Mouse (Mus musculus) forebrain, embryonic 15.5 days (tissue): ENCODE results near the gene Kif1b. TPM values are rescaled to one million over a fixed set of nuclear protein-coding genes. Genes with fewer than 3 reads are reported as not detected.
A peak's percentile ranks its signal among the peaks of the same experiment; 100 is the strongest.

Experiments used
- ATAC-seq: fragments of 200-750 bp; cut with Nextera tagmentation; replicated peaks from 2 replicates; pipeline ENCODE4 v1.8.0; 2017; ENCODE audit warnings: mild to moderate bottlenecking, moderate TSS enrichment, moderate library complexity
- H3K27ac ChIP-seq: fragments of 300-500 bp; sonication (generic); replicated peaks from 2 replicates; pipeline ENCODE4 v1.5.1; 2015; ENCODE audit warnings: mild to moderate bottlenecking, inconsistent platforms
- H3K27me3 ChIP-seq: fragments of 300-500 bp; sonication (generic); 2 replicates; pipeline ENCODE4 v1.6.1; 2015; ENCODE audit warnings: inconsistent platforms
- H3K36me3 ChIP-seq: fragments of 300-500 bp; sonication (generic); 2 replicates; pipeline ENCODE4 v1.6.1; 2015; ENCODE audit warnings: mild to moderate bottlenecking, inconsistent platforms
- H3K4me1 ChIP-seq: fragments of 300-500 bp; sonication (generic); 2 replicates; pipeline ENCODE4 v1.6.1; 2015; ENCODE audit warnings: inconsistent platforms
- H3K4me2 ChIP-seq: fragments of 300-500 bp; sonication (generic); replicated peaks from 2 replicates; pipeline ENCODE4 v1.6.1; 2015; ENCODE audit warnings: mild to moderate bottlenecking, inconsistent platforms
- H3K4me3 ChIP-seq: fragments of 300-500 bp; sonication (generic); 2 replicates; pipeline ENCODE4 v1.5.1; 2015; ENCODE audit warnings: mild to moderate bottlenecking, inconsistent platforms
- H3K9ac ChIP-seq: fragments of 300-500 bp; sonication (generic); replicated peaks from 2 replicates; pipeline ENCODE4 v1.6.1; 2015; ENCODE audit warnings: mild to moderate bottlenecking, inconsistent platforms
- H3K9me3 ChIP-seq: fragments of 300-500 bp; sonication (generic); 2 replicates; pipeline ENCODE4 v1.6.1; 2016; ENCODE audit warnings: inconsistent platforms
- WGBS: fragments of 180-500 bp; shearing (Covaris S2); methylation state at CpG from one replicate; pipeline ENCODE4 v1.1.7; 2015; ENCODE audit warnings: mixed read lengths; 5-methylcytosine and 5-hydroxymethylcytosine counted together
- polyA plus RNA-seq: library from polyadenylated mRNA; unstranded; fragments of >200 nt; fragmentation: Nextera tagmentation; extraction: Ambion mirVana; gene quantifications from 2 replicates; pipeline ENCODE4 v1.2.1, GENCODE M21; 2015

Kif1b gene
- polyA plus RNA-seq, 1 experiment from 2014 or later: 141 TPM

GRCm38 (mm10) chr4:149332726-149333125 lies 25.2 kb upstream of the Kif1b start:
- H3K4me1 ChIP-seq: no peaks in the 10 kb centered on the region
- no peaks in the 10 kb centered on the region for H3K27me3 ChIP-seq
- no peak overlapping the region for H3K4me2 ChIP-seq
- 85% methylated on average over 7 of the region's 7 CpGs for WGBS
- no peak overlapping the region for H3K27ac ChIP-seq
- no peak for ATAC-seq
- H3K9ac ChIP-seq: no peak overlapping the region
- no peak overlapping the region for H3K4me3 ChIP-seq
- H3K9me3 ChIP-seq: no peaks in the 10 kb centered on the region
- H3K36me3 ChIP-seq: peaks cover 85% of the 10 kb centered on the region

GRCm38 (mm10) chr4:149330495-149330894 lies 23.0 kb upstream of the Kif1b start:
- no peaks in the 10 kb centered on the region for H3K9me3 ChIP-seq
- peaks cover 73% of the 10 kb centered on the region for H3K36me3 ChIP-seq
- WGBS: 95% methylated on average over 5 of the region's 5 CpGs
- H3K9ac ChIP-seq: no peak overlapping the region
- no peak overlapping the region for H3K27ac ChIP-seq
- no peak overlapping the region for H3K4me3 ChIP-seq
- no peaks in the 10 kb centered on the region for H3K27me3 ChIP-seq
- no peak for ATAC-seq
- H3K4me2 ChIP-seq: no peak overlapping the region
- no peaks in the 10 kb centered on the region for H3K4me1 ChIP-seq

GRCm38 (mm10) chr4:149328735-149329134 lies 21.2 kb upstream of the Kif1b start:
- H3K4me1 ChIP-seq: no peaks in the 10 kb centered on the region
- no peak overlapping the region for H3K4me2 ChIP-seq
- H3K4me3 ChIP-seq: no peak overlapping the region
- H3K27me3 ChIP-seq: no peaks in the 10 kb centered on the region
- no peak for ATAC-seq
- peaks cover 56% of the 10 kb centered on the region for H3K36me3 ChIP-seq
- no peak overlapping the region for H3K9ac ChIP-seq
- H3K9me3 ChIP-seq: no peaks in the 10 kb centered on the region
- no peak overlapping the region for H3K27ac ChIP-seq
- 77% methylated on average over 4 of the region's 4 CpGs for WGBS

GRCm38 (mm10) chr4:149327281-149327680 lies 19.8 kb upstream of the Kif1b start:
- ATAC-seq: no peak
- Histone ChIP-seq H3K4me3 (no peak overlapping the region), H3K9ac (no peak overlapping the region), H3K27me3 (no peaks in the 10 kb centered on the region), H3K36me3 (peaks cover 42% of the 10 kb centered on the region), H3K9me3 (no peaks in the 10 kb centered on the region), H3K4me1 (no peaks in the 10 kb centered on the region), H3K4me2 (no peak overlapping the region), H3K27ac (0 out of 2 replicates have a peak overlapping the region, but pooled peaks have one; percentile 5)
- 73% methylated on average over 7 of the region's 7 CpGs for WGBS

GRCm38 (mm10) chr4:149325411-149326162 lies 18.1 kb upstream of the Kif1b start:
- no peak for ATAC-seq
- Histone ChIP-seq H3K4me1 (no peaks in the 10 kb centered on the region), H3K9ac (no peak overlapping the region), H3K27ac (no peak overlapping the region), H3K27me3 (no peaks in the 10 kb centered on the region), H3K36me3 (peaks cover 29% of the 10 kb centered on the region), H3K4me3 (no peak overlapping the region), H3K9me3 (no peaks in the 10 kb centered on the region), H3K4me2 (no peak overlapping the region)
- 80% methylated on average over 10 of the region's 10 CpGs for WGBS

GRCm38 (mm10) chr4:149323730-149324129 lies 16.2 kb upstream of the Kif1b start:
- H3K4me1 ChIP-seq: peaks cover 6% of the 10 kb centered on the region
- no peak for ATAC-seq
- H3K4me3 ChIP-seq: no peak overlapping the region
- no peak overlapping the region for H3K4me2 ChIP-seq
- H3K27me3 ChIP-seq: no peaks in the 10 kb centered on the region
- H3K9me3 ChIP-seq: no peaks in the 10 kb centered on the region
- H3K36me3 ChIP-seq: peaks cover 13% of the 10 kb centered on the region
- 85% methylated on average over 16 of the region's 16 CpGs for WGBS
- no peak overlapping the region for H3K27ac ChIP-seq
- H3K9ac ChIP-seq: no peak overlapping the region

- no peak overlapping the region for H3K4me2 ChIP-seq
- H3K27ac ChIP-seq: no peak overlapping the region
- peaks cover 7% of the 10 kb centered on the region; the same call in 1 of the 2 replicates for H3K36me3 ChIP-seq
- WGBS: 81% methylated on average over 6 of the region's 6 CpGs
- H3K4me1 ChIP-seq: peaks cover 10% of the 10 kb centered on the region
- no peak overlapping the region for H3K9ac ChIP-seq
- no peak overlapping the region for H3K4me3 ChIP-seq
- H3K9me3 ChIP-seq: no peaks in the 10 kb centered on the region
- H3K27me3 ChIP-seq: no peaks in the 10 kb centered on the region
- no peak for ATAC-seq
Observed at GRCm38 (mm10) chr4:149322718-149323117, 15.2 kb upstream of the Kif1b start.

- no peak for ATAC-seq
- H3K4me3 ChIP-seq: no peak overlapping the region
- H3K27ac ChIP-seq: no peak overlapping the region
- no peak overlapping the region for H3K9ac ChIP-seq
- peaks cover 2% of the 10 kb centered on the region; the same call in 1 of the 2 replicates for H3K36me3 ChIP-seq
- no peak overlapping the region for H3K4me2 ChIP-seq
- no peaks in the 10 kb centered on the region for H3K9me3 ChIP-seq
- WGBS: 67% methylated on average over 4 of the region's 4 CpGs
- peaks cover 14% of the 10 kb centered on the region for H3K4me1 ChIP-seq
- H3K27me3 ChIP-seq: no peaks in the 10 kb centered on the region
Observed at GRCm38 (mm10) chr4:149322286-149322685, 14.8 kb upstream of the Kif1b start.

- Histone ChIP-seq H3K27me3 (no peaks in the 10 kb centered on the region), H3K27ac (peak overlapping the region; percentile 42), H3K9me3 (no peaks in the 10 kb centered on the region), H3K36me3 (no peaks in the 10 kb centered on the region), H3K4me2 (no peak overlapping the region), H3K4me1 (peaks cover 18% of the 10 kb centered on the region), H3K4me3 (no peak overlapping the region), H3K9ac (no peak overlapping the region)
- ATAC-seq: peak; percentile 70
- 26% methylated on average over 9 of the region's 9 CpGs for WGBS
Observed at GRCm38 (mm10) chr4:149319088-149319487, 11.6 kb upstream of the Kif1b start.

- no peak overlapping the region for H3K4me3 ChIP-seq
- peak overlapping the region; percentile 82 for H3K27ac ChIP-seq
- H3K4me2 ChIP-seq: no peak overlapping the region
- H3K9ac ChIP-seq: no peak overlapping the region
- no peaks in the 10 kb centered on the region for H3K27me3 ChIP-seq
- WGBS: 36% methylated on average over 5 of the region's 5 CpGs
- H3K9me3 ChIP-seq: no peaks in the 10 kb centered on the region
- peak; percentile 72 for ATAC-seq
- H3K36me3 ChIP-seq: no peaks in the 10 kb centered on the region
- peaks cover 18% of the 10 kb centered on the region for H3K4me1 ChIP-seq
Observed at GRCm38 (mm10) chr4:149317387-149317786, 9.9 kb upstream of the Kif1b start.

- H3K27ac ChIP-seq: no peak overlapping the region
- no peak for ATAC-seq
- no peaks in the 10 kb centered on the region for H3K9me3 ChIP-seq
- WGBS: 86% methylated on average over 11 of the region's 11 CpGs
- peaks cover 18% of the 10 kb centered on the region for H3K4me1 ChIP-seq
- H3K4me3 ChIP-seq: no peak overlapping the region
- H3K9ac ChIP-seq: no peak overlapping the region
- H3K27me3 ChIP-seq: no peaks in the 10 kb centered on the region
- no peaks in the 10 kb centered on the region for H3K36me3 ChIP-seq
- no peak overlapping the region for H3K4me2 ChIP-seq
Observed at GRCm38 (mm10) chr4:149314275-149314837, 6.9 kb upstream of the Kif1b start.

GRCm38 (mm10) chr4:149313558-149314253 lies 6.2 kb upstream of the Kif1b start:
- H3K9ac ChIP-seq: no peak overlapping the region

More at GRCm38 (mm10) chr4:149313558-149314253, 6.2 kb upstream of the Kif1b start:
- Histone ChIP-seq H3K4me3 (no peak overlapping the region), H3K27ac (no peak overlapping the region), H3K9me3 (no peaks in the 10 kb centered on the region), H3K27me3 (no peaks in the 10 kb centered on the region), H3K36me3 (no peaks in the 10 kb centered on the region), H3K4me2 (no peak overlapping the region), H3K4me1 (peaks cover 18% of the 10 kb centered on the region)
- no peak for ATAC-seq
- WGBS: 80% methylated on average over 12 of the region's 12 CpGs
